Mouse (Mus musculus) frontal cortex, postnatal 25 days (tissue): ENCODE data around the gene Snph.

Experiments used
- DNase-seq, 2 experiments: peaks; one replicate each; pipeline ENCODE4 v3.0.0; 2022; ENCODE audit warnings: low spot score in 2 of 2

Snph gene

GRCm38 (mm10) chr2:151602106-151602505 is 30.3 kb downstream of the Snph start:
- DNase-seq = no peak

GRCm38 (mm10) chr2:151598068-151598467 is 34.3 kb downstream of the Snph start:
- no peak for DNase-seq

GRCm38 (mm10) chr2:151587306-151587705 is 45.1 kb downstream of the Snph start:
- no peak for DNase-seq

DNA sequence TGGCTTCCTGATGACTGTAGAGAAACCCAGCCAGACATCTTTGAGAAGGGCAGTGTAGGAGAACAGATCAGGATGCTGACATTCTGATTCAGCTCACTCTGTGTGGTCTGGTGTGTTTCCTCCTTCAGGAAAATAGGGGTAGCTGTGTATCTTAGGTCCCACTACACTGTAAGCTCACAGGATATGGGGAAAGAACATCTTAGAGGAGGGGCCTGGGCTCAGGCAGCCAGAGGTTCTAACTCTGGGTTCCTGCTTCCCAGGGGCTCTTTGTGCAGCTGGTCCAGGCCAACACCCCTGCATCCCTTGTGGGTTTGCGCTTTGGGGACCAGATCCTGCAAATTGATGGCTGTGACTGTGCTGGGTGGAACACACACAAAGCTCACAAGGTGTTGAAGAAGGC is 45.6 kb downstream of the Snph start:
- no peak for DNase-seq

GRCm38 (mm10) chr2:151585934-151586333 is 46.5 kb downstream of the Snph start:
- DNase-seq = no peak

- no peak for DNase-seq
Observed at GRCm38 (mm10) chr2:151580945-151581344, 51.4 kb downstream of the Snph start.

GRCm38 (mm10) chr2:151579183-151579582 is 53.2 kb downstream of the Snph start:
- no peak for DNase-seq

- peak; percentile 81 to 86 for DNase-seq
Observed at GRCm38 (mm10) chr2:151575699-151576389, 56.5 kb downstream of the Snph start.

DNA sequence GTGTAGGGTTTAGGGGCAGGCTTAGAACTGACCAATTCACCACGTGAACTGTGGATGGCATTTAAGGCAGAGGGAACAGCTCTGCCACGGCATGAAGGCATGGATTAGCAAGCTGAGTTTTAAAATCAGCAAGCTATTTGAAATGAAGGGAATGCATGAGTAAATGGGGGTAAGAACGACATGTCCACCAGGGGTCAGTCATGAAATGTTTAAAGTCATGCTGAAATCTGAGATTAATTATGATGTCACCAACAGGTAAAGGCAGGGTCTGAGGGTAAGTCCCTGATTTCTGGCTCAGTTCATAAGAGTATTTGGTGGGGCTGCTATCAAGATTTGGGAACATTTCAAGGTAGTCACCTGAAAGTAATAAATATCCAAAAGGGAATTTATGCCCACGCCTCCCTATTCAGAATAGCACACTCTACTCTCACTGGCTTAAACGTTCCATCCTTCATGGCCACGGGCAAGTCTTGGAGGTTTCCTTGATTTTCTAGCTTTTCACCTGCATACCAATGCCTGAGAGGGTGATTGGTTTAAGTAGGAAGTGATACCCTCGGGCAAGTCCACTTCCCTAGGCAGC is 57.2 kb downstream of the Snph start:
- no peak for DNase-seq

DNA sequence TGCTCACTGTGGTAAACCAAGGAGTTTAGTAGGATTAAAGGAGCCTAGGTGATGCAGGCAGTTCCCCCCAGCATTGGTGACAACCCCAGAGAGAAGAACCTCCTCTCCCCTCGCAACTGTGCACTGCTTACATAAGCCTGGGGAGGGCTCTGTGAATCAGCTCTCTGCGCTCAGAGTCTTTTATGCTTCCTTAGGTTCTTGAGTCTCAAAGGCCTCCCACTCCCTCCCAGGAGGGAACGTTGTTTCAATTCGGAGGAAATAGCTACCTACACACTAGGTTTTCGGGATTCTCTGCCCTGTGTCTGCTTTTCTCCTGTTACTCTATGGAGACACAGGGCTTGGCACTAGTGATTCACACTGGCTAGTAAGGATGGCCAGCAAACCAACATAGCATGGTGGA is 57.8 kb downstream of the Snph start:
- DNase-seq = peak in 1 of 2 experiments; percentile 52

GRCm38 (mm10) chr2:151573667-151574066 is 58.7 kb downstream of the Snph start:
- DNase-seq = no peak

- no peak for DNase-seq
Observed at GRCm38 (mm10) chr2:151571873-151572700, 60.3 kb downstream of the Snph start, which contains the start of gene Sdcbp2. Gene Sdcbp2, plus strand, starts transcription at chr2:151572622.

DNA sequence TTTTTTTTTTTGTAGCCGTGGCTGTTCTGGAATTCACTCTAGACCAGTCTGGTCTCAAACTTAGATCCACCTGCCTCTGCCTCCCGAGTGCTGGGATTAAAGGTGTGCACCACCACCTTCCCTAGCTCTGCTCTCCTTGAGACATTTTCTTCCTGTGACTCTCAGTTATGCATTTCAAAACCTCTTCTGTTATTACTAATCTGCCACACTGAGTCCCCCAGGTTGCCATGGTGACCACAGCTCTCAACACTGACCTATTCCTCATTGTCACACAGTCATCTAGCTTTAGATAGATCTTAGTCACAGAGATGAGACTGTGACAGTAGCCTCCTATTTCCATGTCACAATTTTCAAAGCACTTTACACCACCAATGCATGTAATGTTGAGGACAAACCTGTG is 62.9 kb downstream of the Snph start:
- DNase-seq = no peak

DNA sequence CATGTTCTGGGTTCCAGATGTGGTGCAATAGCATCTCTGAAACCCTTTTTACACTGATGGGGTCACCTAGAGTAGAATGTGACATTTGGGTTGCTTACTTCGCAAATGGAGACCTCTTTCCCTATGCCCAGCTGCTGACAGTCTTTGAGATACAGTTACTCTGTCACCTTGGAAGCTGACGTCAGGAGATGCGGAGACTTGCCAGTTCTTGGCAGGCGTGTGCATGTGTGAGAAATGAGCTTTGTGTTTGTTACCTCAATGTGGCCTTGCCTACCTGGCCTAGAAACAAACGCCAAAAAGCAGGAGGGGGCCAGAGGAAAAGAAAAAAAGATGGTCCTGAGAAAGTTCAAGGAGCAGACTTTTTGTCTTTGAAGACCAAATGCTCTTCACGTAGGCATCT is 65.5 kb downstream of the Snph start:
- DNase-seq = no peak

DNA sequence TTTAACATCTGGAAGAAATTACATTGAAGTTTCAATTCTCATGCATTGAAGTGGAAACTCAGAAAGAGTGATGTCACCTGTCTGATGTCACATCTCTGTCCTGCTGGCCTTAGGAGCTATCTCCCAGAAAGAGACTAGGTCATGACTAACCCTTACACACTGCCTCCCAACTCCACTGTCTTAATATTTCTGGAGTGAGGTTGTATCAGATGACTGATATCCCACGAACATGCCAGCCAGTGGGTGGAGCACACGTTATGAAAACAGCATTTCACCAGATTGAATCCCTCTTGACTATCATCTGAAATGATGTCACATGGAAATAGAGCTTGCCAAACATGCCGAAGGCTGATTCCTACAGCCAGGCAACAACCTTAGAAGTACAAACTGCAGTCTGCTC is 67.4 kb downstream of the Snph start:
- DNase-seq = no peak

- DNase-seq = no peak
Observed at GRCm38 (mm10) chr2:151564006-151564405, 68.4 kb downstream of the Snph start.

GRCm38 (mm10) chr2:151562930-151563921 is 69.2 kb downstream of the Snph start:
- no peak for DNase-seq

DNA sequence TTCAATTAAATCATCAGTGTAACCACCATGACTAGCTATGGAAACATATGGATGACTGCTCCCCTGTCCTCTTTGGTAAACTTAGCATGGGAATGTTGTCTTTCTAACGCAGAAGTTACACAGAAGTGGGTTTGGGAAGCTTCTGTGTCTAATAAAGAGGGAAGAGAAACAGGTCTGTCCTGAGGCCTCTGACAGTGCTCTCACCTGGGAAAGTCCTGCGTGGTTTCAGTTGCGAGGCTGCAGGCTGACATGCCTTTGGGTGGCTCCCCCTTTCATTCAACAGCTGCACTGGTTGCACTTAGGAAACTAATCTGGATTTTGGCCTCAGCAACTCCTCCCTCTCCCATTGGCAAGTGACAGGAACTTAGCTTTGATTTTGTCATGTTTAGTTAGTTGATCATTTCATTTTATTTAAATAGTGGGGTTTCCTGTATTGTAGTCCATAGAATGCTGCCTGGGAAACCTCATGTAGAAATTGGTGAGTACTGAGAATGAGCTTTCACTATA is 82.7 kb downstream of the Snph start:
- DNase-seq = no peak

DNA sequence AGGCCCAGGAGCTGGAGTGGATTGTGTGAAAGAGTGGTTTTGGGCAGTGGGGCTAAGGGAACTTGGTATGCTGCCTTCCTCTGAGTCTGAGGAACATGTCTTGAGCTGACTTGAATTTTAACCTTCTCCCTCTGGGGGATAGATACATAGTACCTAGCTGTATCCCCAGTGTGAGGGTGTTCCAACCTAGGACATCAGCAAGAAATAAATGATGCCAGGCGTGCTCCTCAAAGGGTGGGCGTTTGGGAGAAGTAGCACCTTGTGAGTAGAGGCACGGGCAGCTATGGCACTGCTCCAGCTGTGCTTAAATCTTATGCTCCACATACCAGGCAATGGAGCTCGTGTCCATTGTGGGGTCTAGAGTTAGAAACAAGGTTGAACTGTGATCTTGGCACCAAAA is 85.8 kb downstream of the Snph start:
- no peak for DNase-seq

GRCm38 (mm10) chr2:151544673-151545072 is 87.7 kb downstream of the Snph start:
- no peak for DNase-seq
